Mouse (Mus musculus): ENCODE results near the gene Rnf145.
A peak's percentile ranks its signal among the peaks of the same experiment; 100 is the strongest.
"Not testable (repeated sequence)": the region's sequence is repeated elsewhere in the genome, so short reads cannot be mapped to it uniquely, and the experiment has no call there.

Rnf145 gene

DNA sequence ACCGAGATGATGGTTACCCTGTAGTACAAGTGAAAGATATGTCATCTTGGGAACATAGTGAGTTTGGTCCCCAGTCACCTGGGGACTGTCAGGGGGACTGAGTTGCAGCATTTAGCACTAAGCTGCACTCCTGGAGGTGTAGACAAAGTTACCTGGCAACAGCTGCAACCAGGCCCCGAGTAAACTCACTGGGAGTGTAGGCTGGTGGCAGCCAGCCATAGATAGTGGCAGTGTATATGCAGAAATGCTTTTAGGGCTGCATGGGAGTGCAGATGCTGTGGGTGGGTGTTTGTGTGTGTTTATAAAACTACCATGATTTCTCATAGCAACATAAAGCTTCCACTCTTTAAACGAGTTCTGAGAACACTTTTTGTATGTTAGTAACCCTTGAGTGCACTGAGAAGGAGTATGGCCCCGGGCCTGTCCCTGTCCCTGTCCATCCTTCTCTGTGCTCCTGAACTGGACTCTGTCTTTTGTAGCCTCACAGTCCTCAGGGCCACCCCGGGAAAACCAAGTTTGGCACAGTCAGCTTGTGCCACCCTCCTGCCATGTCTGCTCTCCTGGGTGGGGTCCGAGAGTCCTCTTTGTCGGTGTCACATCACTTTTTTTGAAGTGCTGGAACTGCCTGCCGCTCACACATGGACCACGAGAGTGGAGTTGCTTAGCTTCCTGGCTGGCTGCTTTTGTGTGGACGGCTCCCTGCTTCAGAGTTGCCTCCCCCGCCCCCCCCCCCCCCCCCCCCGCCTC is 43.8 kb downstream of the Rnf145 start:
- DNase-seq (ENCODE audit: low spot score in 2 of 2), result no peak

GRCm38 (mm10) chr11:44564245-44564864 is 45.6 kb downstream of the Rnf145 start:
- DNase-seq (ENCODE audit: low spot score in 2 of 2), result no peak

DNA sequence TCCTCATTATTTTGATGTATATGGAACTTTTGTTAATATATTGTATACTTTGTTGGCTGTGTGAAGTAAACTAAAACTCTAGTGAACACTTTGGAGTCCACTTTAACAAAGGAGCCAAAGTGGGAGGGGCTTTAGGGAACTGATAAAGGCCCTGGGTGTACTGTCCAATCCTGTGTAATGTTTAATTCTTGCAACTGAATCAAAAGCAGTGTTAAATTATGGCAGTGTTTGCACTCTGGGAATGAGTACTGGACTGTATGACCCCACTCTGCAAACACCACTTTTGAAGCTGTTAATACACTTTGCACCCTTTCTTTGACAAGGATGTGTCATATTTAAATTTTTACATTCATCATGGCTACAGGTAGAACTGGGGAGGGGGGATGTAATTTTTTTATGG is 46.2 kb downstream of the Rnf145 start:
- no peak for DNase-seq (ENCODE audit: low spot score in 2 of 2)

- DNase-seq (ENCODE audit: low spot score in 2 of 2), result not testable (repeated sequence)
These were observed 51.6 kb downstream of the Rnf145 start for GRCm38 (mm10) chr11:44570336-44570735.

DNA sequence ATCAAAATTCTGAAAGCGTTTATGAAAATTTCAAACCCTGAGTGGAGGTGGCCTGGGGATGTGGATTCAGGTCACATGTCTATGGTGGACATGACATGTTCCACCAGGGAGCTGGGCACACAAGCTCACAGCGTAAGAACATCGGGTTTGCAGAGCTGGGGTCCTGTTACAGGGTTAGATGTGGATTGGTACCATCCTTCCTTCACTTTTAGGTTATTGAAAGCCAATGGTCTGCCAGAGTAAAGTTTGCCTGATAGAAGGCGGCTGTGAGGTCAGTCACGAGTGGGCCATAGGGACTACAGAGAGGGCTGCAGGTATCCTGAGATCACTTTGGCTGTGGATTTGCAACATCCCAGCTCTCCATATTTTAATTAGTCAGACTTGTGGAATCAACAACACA is 54.0 kb downstream of the Rnf145 start:
- no peak for DNase-seq (ENCODE audit: low spot score in 2 of 2)

- no peak for DNase-seq (ENCODE audit: low spot score in 2 of 2)
These were observed 54.6 kb downstream of the Rnf145 start for GRCm38 (mm10) chr11:44573396-44573795.

GRCm38 (mm10) chr11:44574391-44574790 is 55.6 kb downstream of the Rnf145 start:
- DNase-seq (ENCODE audit: low spot score in 2 of 2), result no peak

- no peak for DNase-seq (ENCODE audit: low spot score in 2 of 2)
These were observed 56.1 kb downstream of the Rnf145 start for GRCm38 (mm10) chr11:44574820-44575219.

DNA sequence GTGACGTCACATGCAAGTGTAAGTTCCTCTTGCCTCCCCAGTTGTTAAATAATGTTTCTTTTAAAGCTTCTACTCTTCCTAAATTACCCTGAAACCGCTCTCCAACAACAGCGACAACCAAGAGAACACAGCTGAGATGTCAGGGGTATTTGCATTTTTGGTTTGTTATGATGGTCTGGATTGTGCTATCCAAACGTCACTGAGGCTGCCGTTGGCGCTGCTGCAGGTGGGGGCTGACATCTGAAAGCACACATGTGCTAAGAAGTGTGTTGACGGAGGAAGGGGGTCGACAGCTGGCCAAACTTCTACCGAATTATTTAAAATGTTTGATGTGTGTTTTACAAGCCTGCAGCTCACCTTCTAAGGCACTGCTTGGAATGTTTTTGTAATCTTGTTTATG is 59.1 kb downstream of the Rnf145 start:
- DNase-seq (ENCODE audit: low spot score in 2 of 2), result no peak

GRCm38 (mm10) chr11:44581277-44581683 is 62.5 kb downstream of the Rnf145 start:
- DNase-seq (ENCODE audit: low spot score in 2 of 2), result no peak

GRCm38 (mm10) chr11:44586047-44586696 is 67.4 kb downstream of the Rnf145 start:
- DNase-seq (ENCODE audit: low spot score in 2 of 2), result peak in 1 of 2 experiments; percentile 63

- DNase-seq (ENCODE audit: low spot score in 2 of 2), result no peak
These were observed 74.3 kb downstream of the Rnf145 start for GRCm38 (mm10) chr11:44593016-44593415.

DNA sequence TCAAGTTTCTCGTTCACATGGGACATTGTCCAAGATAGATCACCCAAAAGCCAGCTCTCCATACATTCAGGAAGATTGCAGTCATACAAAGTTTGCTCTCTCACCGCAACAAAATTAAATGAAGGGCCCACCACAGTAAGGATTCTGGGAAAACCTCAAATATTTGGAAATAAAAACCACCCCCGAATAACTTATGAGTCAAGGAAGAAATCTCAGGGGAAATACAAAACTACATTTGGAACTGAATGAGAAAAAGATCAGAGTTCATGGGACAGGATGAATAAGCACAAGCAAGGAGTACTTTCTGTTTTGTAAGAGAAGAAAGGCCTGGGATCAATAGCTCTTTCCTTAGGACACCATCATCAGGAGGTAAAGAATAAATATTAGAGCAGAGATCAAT is 76.0 kb downstream of the Rnf145 start:
- no peak for DNase-seq (ENCODE audit: low spot score in 2 of 2)

DNA sequence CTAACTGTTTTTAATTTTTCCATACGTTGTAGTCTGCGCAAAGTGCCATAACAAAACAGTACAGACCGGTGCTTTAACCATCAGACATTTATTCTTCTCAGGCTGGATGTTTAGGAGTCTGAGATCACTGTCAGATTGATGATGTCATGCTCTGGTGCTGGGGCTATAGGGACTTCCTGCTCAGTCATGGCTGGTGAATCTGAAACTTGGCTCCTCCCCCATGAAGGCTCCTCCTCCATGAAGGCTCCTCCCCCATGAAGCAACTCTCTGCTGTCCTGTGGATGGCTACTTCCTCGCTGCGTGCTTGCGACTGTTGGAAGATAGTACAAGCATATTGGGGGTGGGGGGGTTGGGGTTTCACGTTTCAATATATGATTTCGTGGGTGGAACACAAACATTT is 88.1 kb downstream of the Rnf145 start:
- DNase-seq (ENCODE audit: low spot score in 2 of 2), result no peak

- no peak for DNase-seq (ENCODE audit: low spot score in 2 of 2)
These were observed 89.9 kb downstream of the Rnf145 start for GRCm38 (mm10) chr11:44608646-44609045.

- DNase-seq (ENCODE audit: low spot score in 2 of 2), result peak; percentile 43 to 86
These were observed 92.4 kb downstream of the Rnf145 start for GRCm38 (mm10) chr11:44610971-44611781.

- no peak for DNase-seq (ENCODE audit: low spot score in 2 of 2)
These were observed 93.4 kb downstream of the Rnf145 start for GRCm38 (mm10) chr11:44612156-44612555.

- DNase-seq (ENCODE audit: low spot score in 2 of 2), result no peak
These were observed 94.1 kb downstream of the Rnf145 start for GRCm38 (mm10) chr11:44612681-44613410.

DNA sequence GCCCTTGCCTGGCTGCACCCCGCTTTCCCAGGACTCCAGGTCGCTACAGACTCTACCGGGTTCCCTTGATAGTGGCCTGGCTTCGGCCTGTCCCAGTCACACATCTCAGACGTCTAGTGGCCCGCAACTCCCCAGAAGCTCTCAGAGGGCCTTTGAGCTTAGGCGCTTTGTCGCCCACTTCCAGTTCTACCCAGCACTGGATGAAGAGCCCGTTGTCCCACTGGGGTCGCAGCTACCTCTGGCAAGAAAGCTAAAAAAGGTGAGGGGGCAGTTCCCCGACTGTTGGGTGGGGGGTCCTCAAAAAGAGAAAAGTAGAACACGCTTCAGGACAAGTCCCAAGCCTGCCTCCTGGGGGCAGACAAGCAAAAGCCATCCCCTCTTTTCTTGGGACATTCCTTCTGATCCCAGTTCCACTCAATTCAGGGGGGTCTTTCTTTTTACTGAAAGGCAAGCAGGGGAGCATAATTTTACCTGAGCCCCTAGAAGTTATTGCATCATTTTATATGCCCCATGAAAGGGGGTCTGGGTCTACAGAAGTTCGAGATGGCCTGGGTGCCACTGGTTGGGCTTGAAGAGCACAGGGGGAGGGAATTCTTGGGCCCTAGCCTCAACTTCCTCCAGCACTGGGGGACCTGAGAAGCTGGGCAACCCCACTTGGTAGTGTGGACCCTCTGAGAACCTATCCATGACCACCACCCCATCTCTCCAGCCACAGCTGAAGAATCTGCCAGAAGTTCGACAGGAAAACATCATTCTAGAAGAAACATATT is 94.8 kb downstream of the Rnf145 start:
- no peak for DNase-seq (ENCODE audit: low spot score in 2 of 2)

Measured in frontal cortex, postnatal 10 days (tissue).